Mouse (Mus musculus) midbrain, embryonic 15.5 days (tissue): ENCODE results near the gene Car4. TPM values are rescaled to one million over a fixed set of nuclear protein-coding genes. Genes with fewer than 3 reads are reported as not detected.

Experiments
- ATAC-seq: fragments of 200-750 bp; cut with Nextera tagmentation; replicated peaks from 2 replicates; pipeline ENCODE4 v1.8.0; 2017; ENCODE audit warnings: moderate TSS enrichment
- H3K27ac ChIP-seq: fragments of 300-500 bp; sonication (generic); 2 replicates; pipeline ENCODE4 v1.5.1; 2015; ENCODE audit warnings: mild to moderate bottlenecking, inconsistent platforms
- H3K27me3 ChIP-seq: fragments of 300-500 bp; sonication (generic); replicated peaks from 2 replicates; pipeline ENCODE4 v1.6.1; 2015; ENCODE audit warnings: inconsistent platforms
- H3K36me3 ChIP-seq: fragments of 300-500 bp; sonication (generic); replicated peaks from 2 replicates; pipeline ENCODE4 v1.6.1; 2015; ENCODE audit warnings: inconsistent platforms
- H3K4me1 ChIP-seq: fragments of 300-500 bp; sonication (generic); 2 replicates; pipeline ENCODE4 v1.6.1; 2015; ENCODE audit warnings: inconsistent platforms
- H3K4me2 ChIP-seq: fragments of 300-500 bp; sonication (generic); 2 replicates; pipeline ENCODE4 v1.6.1; 2015; ENCODE audit warnings: inconsistent platforms, mild to moderate bottlenecking, moderate library complexity
- H3K4me3 ChIP-seq: fragments of 300-500 bp; sonication (generic); 2 replicates; pipeline ENCODE4 v1.5.1; 2015; ENCODE audit warnings: mild to moderate bottlenecking, inconsistent platforms
- H3K9ac ChIP-seq: fragments of 300-500 bp; sonication (generic); 2 replicates; pipeline ENCODE4 v1.6.1; 2015; ENCODE audit warnings: mild to moderate bottlenecking, inconsistent platforms
- H3K9me3 ChIP-seq: fragments of 300-500 bp; sonication (generic); 2 replicates; pipeline ENCODE4 v1.6.1; 2016; ENCODE audit warnings: inconsistent platforms
- WGBS: fragments of 180-500 bp; shearing (Covaris S2); methylation state at CpG from one replicate; pipeline ENCODE4 v1.1.7; 2015; ENCODE audit warnings: mixed read lengths; 5-methylcytosine and 5-hydroxymethylcytosine counted together
- polyA plus RNA-seq: library from polyadenylated mRNA; unstranded; fragments of >200 nt; fragmentation: Nextera tagmentation; extraction: Ambion mirVana; gene quantifications from 2 replicates; pipeline ENCODE4 v1.2.1, GENCODE M21; 2015

Car4 gene
- polyA plus RNA-seq, 1 experiment from 2014 or later: 6.0 TPM

GRCm38 (mm10) chr11:84960291-84960690 lies 2.7 kb downstream of the Car4 start:
- H3K4me2 ChIP-seq: no peak overlapping the region
- ATAC-seq: no peak
- H3K4me3 ChIP-seq: no peak overlapping the region
- no peak overlapping the region for H3K27ac ChIP-seq
- WGBS: 45% methylated on average over 3 of the region's 3 CpGs
- H3K36me3 ChIP-seq: no peaks in the 10 kb centered on the region
- H3K27me3 ChIP-seq: peaks cover 46% of the 10 kb centered on the region
- no peaks in the 10 kb centered on the region for H3K9me3 ChIP-seq
- H3K9ac ChIP-seq: no peak overlapping the region
- H3K4me1 ChIP-seq: peaks cover 24% of the 10 kb centered on the region

GRCm38 (mm10) chr11:84960780-84961179 lies 3.2 kb downstream of the Car4 start:
- Histone ChIP-seq H3K4me3 (no peak overlapping the region), H3K9ac (no peak overlapping the region), H3K27me3 (peaks cover 46% of the 10 kb centered on the region), H3K4me1 (peaks cover 24% of the 10 kb centered on the region), H3K4me2 (no peak overlapping the region), H3K36me3 (no peaks in the 10 kb centered on the region), H3K9me3 (no peaks in the 10 kb centered on the region), H3K27ac (no peak overlapping the region)
- WGBS: 61% methylated on average over 6 of the region's 6 CpGs
- ATAC-seq: no peak

DNA sequence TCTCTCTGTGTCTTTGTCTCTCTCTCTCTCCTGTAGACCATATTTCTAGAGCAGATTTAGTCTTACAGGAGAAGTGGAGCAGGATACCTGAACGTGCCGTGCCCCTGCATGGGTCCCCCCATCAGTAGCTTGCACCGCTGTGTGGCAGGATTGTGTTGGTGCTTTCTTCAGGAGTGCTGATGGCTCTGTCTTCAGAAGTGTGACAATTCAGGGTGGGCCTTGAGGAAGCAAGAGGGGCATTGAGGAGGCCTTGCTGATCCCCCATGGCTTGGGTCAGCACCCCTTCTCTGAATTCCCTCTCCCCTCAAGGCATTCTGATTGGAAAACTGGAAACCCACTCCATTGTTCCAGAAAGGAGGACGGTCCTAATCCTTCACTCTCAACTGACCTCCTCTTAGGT lies 4.0 kb downstream of the Car4 start:
- Histone ChIP-seq H3K36me3 (no peaks in the 10 kb centered on the region), H3K9me3 (no peaks in the 10 kb centered on the region), H3K27ac (no peak overlapping the region), H3K4me1 (peaks cover 24% of the 10 kb centered on the region), H3K27me3 (peaks cover 38% of the 10 kb centered on the region), H3K4me3 (no peak overlapping the region), H3K4me2 (no peak overlapping the region), H3K9ac (no peak overlapping the region)
- WGBS: 84% methylated on average over 4 of the region's 4 CpGs
- ATAC-seq: no peak

- H3K4me2 ChIP-seq: no peak overlapping the region
- H3K9me3 ChIP-seq: no peaks in the 10 kb centered on the region
- no peak overlapping the region for H3K27ac ChIP-seq
- ATAC-seq: no peak
- no peak overlapping the region for H3K9ac ChIP-seq
- peaks cover 29% of the 10 kb centered on the region for H3K27me3 ChIP-seq
- H3K4me3 ChIP-seq: no peak overlapping the region
- 98% methylated on average over 4 of the region's 4 CpGs for WGBS
- H3K4me1 ChIP-seq: peaks cover 26% of the 10 kb centered on the region
- H3K36me3 ChIP-seq: no peaks in the 10 kb centered on the region
Observed at GRCm38 (mm10) chr11:84962536-84962935, 5.0 kb downstream of the Car4 start.

DNA sequence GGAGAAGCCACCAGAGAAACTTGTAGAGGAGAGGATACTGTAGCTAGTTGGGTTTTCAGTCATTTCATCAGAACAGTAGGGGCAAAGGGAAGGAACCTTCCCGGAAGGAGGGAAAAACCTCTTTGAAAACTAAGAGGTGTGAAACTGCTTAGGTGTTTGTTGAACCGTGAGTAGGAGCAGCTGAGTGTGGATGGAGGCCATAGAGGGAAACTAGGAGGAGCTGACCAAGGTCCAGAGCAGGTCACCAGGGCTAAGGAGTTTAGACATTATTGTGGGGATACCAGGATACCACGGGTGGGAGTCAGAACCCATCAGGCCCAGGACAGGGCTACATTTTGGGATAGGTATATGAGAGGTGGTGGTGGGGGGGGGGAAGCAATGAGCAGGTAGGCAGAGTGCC lies 6.0 kb downstream of the Car4 start:
- 82% methylated on average over 3 of the region's 3 CpGs for WGBS
- Histone ChIP-seq H3K4me1 (peaks cover 17% of the 10 kb centered on the region), H3K9me3 (no peaks in the 10 kb centered on the region), H3K4me2 (no peak overlapping the region), H3K9ac (no peak overlapping the region), H3K36me3 (no peaks in the 10 kb centered on the region), H3K27me3 (peaks cover 18% of the 10 kb centered on the region), H3K4me3 (no peak overlapping the region), H3K27ac (no peak overlapping the region)
- ATAC-seq: no peak

DNA sequence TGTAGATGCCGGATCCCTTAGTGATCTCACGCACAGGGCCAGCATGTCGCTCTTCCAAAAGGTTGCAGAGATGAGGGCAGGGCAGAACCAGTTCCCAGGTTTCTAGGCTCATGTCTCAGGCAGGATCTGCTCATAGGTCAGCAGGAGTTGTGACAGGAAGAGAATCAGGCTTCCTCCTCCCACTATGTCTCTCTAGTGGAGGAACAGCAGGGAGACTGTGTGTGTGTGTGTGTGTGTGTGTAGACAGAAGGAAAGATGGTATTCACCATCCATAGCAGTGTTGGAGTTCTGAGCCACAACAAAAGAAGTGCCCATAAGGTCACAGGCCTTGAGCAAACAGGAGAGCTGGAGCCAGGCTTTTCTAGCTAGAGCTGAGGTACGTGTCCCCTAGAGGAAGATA lies 9.1 kb downstream of the Car4 start:
- Histone ChIP-seq H3K27ac (no peak overlapping the region), H3K4me2 (no peak overlapping the region), H3K4me3 (no peak overlapping the region), H3K27me3 (no peaks in the 10 kb centered on the region), H3K9me3 (no peaks in the 10 kb centered on the region), H3K4me1 (peaks cover 9% of the 10 kb centered on the region), H3K36me3 (no peaks in the 10 kb centered on the region), H3K9ac (no peak overlapping the region)
- no peak for ATAC-seq
- WGBS: 56% methylated on average over 4 of the region's 4 CpGs

DNA sequence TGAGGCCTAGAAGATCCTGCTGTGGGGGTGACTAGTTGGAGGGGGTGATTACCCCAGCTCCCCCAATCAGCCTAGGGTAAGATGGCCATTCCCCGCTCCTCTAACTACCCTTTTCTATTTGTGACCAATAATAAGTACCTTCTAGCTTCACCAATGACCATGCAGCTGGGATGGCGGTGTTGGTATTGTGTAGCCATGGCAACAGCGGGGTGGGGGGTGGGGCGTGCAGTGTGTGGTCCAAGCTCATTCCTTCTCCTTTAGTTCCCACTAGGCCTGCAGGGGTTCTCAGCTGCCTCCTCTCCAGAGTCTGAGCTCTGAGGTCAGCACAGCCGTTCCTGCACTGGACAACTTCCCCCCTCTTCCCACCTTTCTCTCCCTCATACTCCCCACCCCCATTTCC lies 9.5 kb downstream of the Car4 start:
- H3K27ac ChIP-seq: no peak overlapping the region
- 11% methylated on average over 5 of the region's 5 CpGs for WGBS
- no peak overlapping the region for H3K4me3 ChIP-seq
- ATAC-seq: peak; percentile 52; the same call in 1 of the 2 replicates
- no peak overlapping the region for H3K4me2 ChIP-seq
- no peaks in the 10 kb centered on the region for H3K9me3 ChIP-seq
- no peaks in the 10 kb centered on the region for H3K36me3 ChIP-seq
- H3K4me1 ChIP-seq: peaks cover 9% of the 10 kb centered on the region
- no peaks in the 10 kb centered on the region for H3K27me3 ChIP-seq
- H3K9ac ChIP-seq: no peak overlapping the region

GRCm38 (mm10) chr11:84968309-84968708 lies 10.7 kb downstream of the Car4 start:
- Histone ChIP-seq H3K27ac (no peak overlapping the region), H3K4me1 (peaks cover 9% of the 10 kb centered on the region), H3K27me3 (no peaks in the 10 kb centered on the region), H3K36me3 (no peaks in the 10 kb centered on the region), H3K9me3 (no peaks in the 10 kb centered on the region), H3K4me3 (no peak overlapping the region), H3K4me2 (no peak overlapping the region), H3K9ac (no peak overlapping the region)
- no peak for ATAC-seq
- WGBS: 79% methylated on average over 4 of the region's 4 CpGs

DNA sequence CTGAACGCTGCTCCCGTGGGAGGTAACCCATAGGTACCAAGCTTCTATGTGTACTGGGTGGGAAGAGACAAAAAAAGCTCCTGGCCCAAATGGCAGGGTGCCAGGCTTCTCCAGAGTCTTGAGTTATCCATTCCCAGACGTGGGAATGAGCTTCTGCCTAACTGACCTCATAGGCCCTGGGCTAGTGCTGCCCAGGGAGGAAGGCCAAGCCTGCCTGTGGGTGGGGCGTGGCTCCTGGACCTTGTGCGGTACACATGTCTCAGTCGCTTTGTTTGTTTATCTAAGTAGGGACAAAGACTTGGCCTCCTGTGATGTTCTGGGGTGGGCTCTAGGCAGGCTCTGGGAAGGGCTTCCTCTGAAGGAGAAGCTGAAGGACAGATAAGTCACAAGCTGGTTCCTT lies 11.2 kb downstream of the Car4 start:
- WGBS: 64% methylated on average over 6 of the region's 6 CpGs
- H3K36me3 ChIP-seq: no peaks in the 10 kb centered on the region
- H3K4me2 ChIP-seq: no peak overlapping the region

DNA sequence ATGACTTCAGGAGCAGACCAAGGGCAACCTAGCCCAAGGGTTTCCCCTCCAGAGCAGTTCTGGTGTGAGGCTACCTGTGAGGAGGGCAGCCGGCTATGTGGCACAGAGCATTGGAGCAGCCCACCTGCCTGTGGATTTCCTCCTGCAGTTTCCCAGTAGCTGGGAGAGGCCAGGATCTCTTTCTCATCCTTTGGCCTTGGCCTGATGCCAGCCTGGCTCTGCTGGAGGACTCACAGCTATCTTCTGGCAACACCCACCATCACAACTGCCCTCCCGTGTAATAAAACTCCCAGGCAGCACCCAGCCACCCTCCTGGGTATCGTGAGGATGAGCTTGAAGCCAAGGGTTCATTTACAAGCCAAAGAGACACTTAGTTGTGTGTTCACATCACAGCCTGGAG lies 14.5 kb downstream of the Car4 start:
- ATAC-seq: no peak
- Histone ChIP-seq H3K9ac (no peak overlapping the region), H3K4me2 (no peak overlapping the region), H3K27me3 (no peaks in the 10 kb centered on the region), H3K4me3 (no peak overlapping the region), H3K27ac (no peak overlapping the region), H3K36me3 (no peaks in the 10 kb centered on the region), H3K4me1 (peaks cover 6% of the 10 kb centered on the region), H3K9me3 (no peaks in the 10 kb centered on the region)
- WGBS: 80% methylated on average over 3 of the region's 3 CpGs

More for the DNA sequence above, 11.2 kb downstream of the Car4 start:
- Histone ChIP-seq H3K4me3 (no peak overlapping the region), H3K9ac (no peak overlapping the region), H3K4me1 (peaks cover 9% of the 10 kb centered on the region), H3K27ac (no peak overlapping the region), H3K9me3 (no peaks in the 10 kb centered on the region), H3K27me3 (no peaks in the 10 kb centered on the region)
- ATAC-seq: no peak

- H3K4me3 ChIP-seq: no peak overlapping the region
- no peak for ATAC-seq
- H3K27me3 ChIP-seq: no peaks in the 10 kb centered on the region
- WGBS: 68% methylated on average over 5 of the region's 5 CpGs
- H3K27ac ChIP-seq: no peak overlapping the region
- no peak overlapping the region for H3K4me2 ChIP-seq
- no peaks in the 10 kb centered on the region for H3K4me1 ChIP-seq
- H3K9ac ChIP-seq: no peak overlapping the region
- no peaks in the 10 kb centered on the region for H3K36me3 ChIP-seq
- H3K9me3 ChIP-seq: no peaks in the 10 kb centered on the region
Observed at GRCm38 (mm10) chr11:84973661-84974060, 16.1 kb downstream of the Car4 start.

- H3K27ac ChIP-seq: no peak overlapping the region
- no peaks in the 10 kb centered on the region for H3K9me3 ChIP-seq
- WGBS: 70% methylated on average over 7 of the region's 7 CpGs
- no peaks in the 10 kb centered on the region for H3K36me3 ChIP-seq
- no peaks in the 10 kb centered on the region for H3K27me3 ChIP-seq
- H3K4me1 ChIP-seq: no peaks in the 10 kb centered on the region
- no peak overlapping the region for H3K4me3 ChIP-seq
- no peak overlapping the region for H3K4me2 ChIP-seq
- ATAC-seq: no peak
- no peak overlapping the region for H3K9ac ChIP-seq
Observed at GRCm38 (mm10) chr11:84974582-84974981, 17.0 kb downstream of the Car4 start.

DNA sequence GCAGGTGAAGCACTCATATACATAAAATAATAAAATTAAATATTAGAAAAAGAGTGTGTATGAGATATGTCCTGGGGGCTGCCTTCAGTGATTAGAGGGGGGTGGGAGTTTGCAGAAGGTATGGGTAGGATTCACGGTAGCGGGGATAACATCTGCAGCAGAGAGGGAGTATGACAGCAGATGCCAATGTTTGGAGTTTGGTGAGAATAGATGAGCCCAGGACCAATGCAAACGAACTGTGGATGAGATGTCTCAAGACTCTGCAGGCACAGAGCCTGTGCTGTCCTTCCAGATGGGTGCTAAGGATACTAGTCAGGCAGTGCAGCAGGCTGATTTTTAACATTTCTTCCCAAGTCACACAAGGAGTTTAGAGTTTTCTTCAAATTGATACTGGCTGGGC lies 19.1 kb downstream of the Car4 start:
- H3K36me3 ChIP-seq: no peaks in the 10 kb centered on the region
- no peaks in the 10 kb centered on the region for H3K9me3 ChIP-seq
- H3K4me2 ChIP-seq: no peak overlapping the region
- no peak overlapping the region for H3K4me3 ChIP-seq
- H3K9ac ChIP-seq: no peak overlapping the region
- 83% methylated on average over 3 of the region's 3 CpGs for WGBS
- H3K27ac ChIP-seq: no peak overlapping the region
- no peaks in the 10 kb centered on the region for H3K4me1 ChIP-seq
- no peak for ATAC-seq
- H3K27me3 ChIP-seq: no peaks in the 10 kb centered on the region
